Mouse (Mus musculus) lung, postnatal 0 days (tissue): ENCODE data around the gene Stpg3.

Experiments
- CTCF ChIP-seq: IDR thresholded peaks from 2 replicates; pipeline ENCODE4 v1.5.1; 2016; ENCODE audit warnings: antibody characterized with exemption, mild to moderate bottlenecking
- EP300 ChIP-seq: IDR thresholded peaks from 2 replicates; pipeline ENCODE4 v1.6.1; 2016; ENCODE audit warnings: antibody characterized with exemption, mild to moderate bottlenecking, control low read depth

DNA sequence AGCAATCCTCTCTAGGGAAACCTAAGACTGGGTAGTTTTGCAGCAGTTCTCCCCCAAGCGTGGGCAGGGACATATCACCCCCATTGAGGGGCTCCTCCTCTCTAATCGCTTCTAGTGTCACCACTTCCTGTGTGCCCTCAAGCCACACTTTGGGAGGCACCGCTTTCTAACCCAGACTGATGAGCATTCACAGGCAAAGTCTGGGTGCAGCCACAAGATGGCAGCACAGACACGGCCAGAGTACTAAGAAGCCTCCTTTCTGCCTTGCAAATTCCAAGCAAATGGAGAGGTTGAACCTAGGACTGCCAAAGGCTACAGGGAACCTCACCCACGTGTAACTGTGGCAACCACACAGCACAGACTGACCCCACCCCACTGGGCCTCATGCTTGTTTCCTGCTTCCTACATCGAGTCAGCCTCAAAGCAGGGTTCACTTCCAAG, 21.1 kb downstream of the Stpg3 start:
- TF ChIP-seq CTCF, result peak; percentile 99
- peak; percentile 22; the same call in 1 of the 2 replicates for TF ChIP-seq EP300
